Mouse (Mus musculus) small intestine, adult 2 months (tissue): ENCODE data around the gene Ccdc24. TPM values are rescaled to one million over a fixed set of nuclear protein-coding genes. Genes with fewer than 3 reads are reported as not detected.

Experiments
- H3K27ac ChIP-seq: fragments of 200-500 bp; 2 replicates; pipeline ENCODE4 v1.5.1; 2012; ENCODE audit warnings: low read depth, low read length, control low read depth, inconsistent platforms; ENCODE audit not compliant: insufficient read depth
- H3K27me3 ChIP-seq: fragments of 200-500 bp; 2 replicates; pipeline ENCODE4 v1.6.1; 2012; ENCODE audit warnings: mild to moderate bottlenecking, moderate library complexity, low read length, inconsistent platforms; ENCODE audit not compliant: control insufficient read depth, insufficient read depth
- H3K36me3 ChIP-seq: fragments of 200-500 bp; 2 replicates; pipeline ENCODE4 v1.6.1; 2012; ENCODE audit warnings: mild to moderate bottlenecking, low read length, control low read depth, inconsistent platforms; ENCODE audit not compliant: control insufficient read depth, insufficient read depth
- H3K4me1 ChIP-seq: fragments of 200-500 bp; 2 replicates; pipeline ENCODE4 v1.6.1; 2012; ENCODE audit warnings: low read length, inconsistent platforms, mixed read lengths; ENCODE audit not compliant: control insufficient read depth, insufficient read depth, insufficient read length
- H3K4me3 ChIP-seq: fragments of 200-500 bp; 2 replicates; pipeline ENCODE4 v1.5.1; 2012; ENCODE audit warnings: low read depth, mild to moderate bottlenecking, control low read depth, inconsistent platforms, low read length, moderate library complexity
- CTCF ChIP-seq: fragments of 200-500 bp; IDR thresholded peaks from 2 replicates; pipeline ENCODE4 v1.5.1; 2012; ENCODE audit warnings: low read depth, mild to moderate bottlenecking, control low read depth, inconsistent platforms, low read length, moderate library complexity, mixed read lengths; ENCODE audit not compliant: insufficient replicate concordance, insufficient read length; ENCODE audit errors: extremely low read depth
- POLR2A ChIP-seq: fragments of 200-500 bp; IDR thresholded peaks from 2 replicates; pipeline ENCODE4 v1.6.1; 2012; ENCODE audit warnings: low read depth, mild to moderate bottlenecking, control low read depth, inconsistent platforms, low read length, moderate library complexity
- WGBS: fragments of 180-500 bp; shearing (Covaris S2); methylation state at CpG from one replicate; pipeline ENCODE4 v1.1.7; 2018; 5-methylcytosine and 5-hydroxymethylcytosine counted together
- polyA plus RNA-seq: library from polyadenylated mRNA; depleted of rRNA; stranded (reverse); fragments of >200 nt; gene quantifications from 2 replicates; pipeline ENCODE4 v1.2.3, GENCODE M21; 2012

The Ccdc24 gene
- polyA plus RNA-seq, 1 experiment: 2.0 TPM

GRCm38 (mm10) chr4:117885994-117886393, 13.6 kb upstream of the Ccdc24 start:
- WGBS: 84% methylated on average over 9 of the region's 9 CpGs
- peaks cover 8% of the 10 kb centered on the region for H3K27me3 ChIP-seq
- no peak overlapping the region for H3K27ac ChIP-seq
- TF ChIP-seq POLR2A (no peak), CTCF (no peak)
- peaks cover 17% of the 10 kb centered on the region for H3K36me3 ChIP-seq
- peaks cover 6% of the 10 kb centered on the region for H3K4me1 ChIP-seq
- H3K4me3 ChIP-seq: peak overlapping the region; percentile 94

GRCm38 (mm10) chr4:117885093-117885492, 12.7 kb upstream of the Ccdc24 start:
- TF ChIP-seq CTCF (no peak), POLR2A (no peak)
- Histone ChIP-seq H3K27ac (no peak overlapping the region), H3K4me3 (no peak overlapping the region), H3K4me1 (peaks cover 4% of the 10 kb centered on the region; the same call in 1 of the 2 replicates), H3K27me3 (peaks cover 8% of the 10 kb centered on the region), H3K36me3 (peaks cover 17% of the 10 kb centered on the region)
- WGBS: 93% methylated on average over 10 of the region's 10 CpGs

DNA sequence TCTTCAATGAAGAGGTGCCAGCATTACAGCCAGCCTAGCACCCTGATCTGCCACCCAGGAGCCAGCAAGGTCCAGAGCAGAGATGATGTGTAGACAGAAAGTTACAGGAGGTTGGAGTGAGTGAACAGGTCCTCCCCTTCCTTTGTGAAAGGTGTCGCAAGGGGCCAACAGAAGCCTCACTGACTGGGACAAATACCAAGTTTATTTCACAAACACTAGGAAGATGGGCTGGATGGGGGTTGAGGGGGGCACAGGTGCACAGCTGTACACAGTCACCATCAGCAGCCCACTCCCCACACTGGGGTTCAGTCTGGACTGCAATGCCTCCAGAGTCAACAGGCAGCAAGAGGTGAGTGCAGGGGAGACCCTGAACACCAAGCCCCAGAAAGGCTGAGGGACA, 11.8 kb upstream of the Ccdc24 start:
- no peak overlapping the region for H3K27ac ChIP-seq
- peaks cover 17% of the 10 kb centered on the region for H3K36me3 ChIP-seq
- peaks cover 4% of the 10 kb centered on the region; the same call in 1 of the 2 replicates for H3K4me1 ChIP-seq
- H3K27me3 ChIP-seq: peaks cover 8% of the 10 kb centered on the region
- H3K4me3 ChIP-seq: no peak overlapping the region
- TF ChIP-seq CTCF (no peak), POLR2A (no peak)
- 76% methylated on average over 1 of the region's 1 CpGs for WGBS

DNA sequence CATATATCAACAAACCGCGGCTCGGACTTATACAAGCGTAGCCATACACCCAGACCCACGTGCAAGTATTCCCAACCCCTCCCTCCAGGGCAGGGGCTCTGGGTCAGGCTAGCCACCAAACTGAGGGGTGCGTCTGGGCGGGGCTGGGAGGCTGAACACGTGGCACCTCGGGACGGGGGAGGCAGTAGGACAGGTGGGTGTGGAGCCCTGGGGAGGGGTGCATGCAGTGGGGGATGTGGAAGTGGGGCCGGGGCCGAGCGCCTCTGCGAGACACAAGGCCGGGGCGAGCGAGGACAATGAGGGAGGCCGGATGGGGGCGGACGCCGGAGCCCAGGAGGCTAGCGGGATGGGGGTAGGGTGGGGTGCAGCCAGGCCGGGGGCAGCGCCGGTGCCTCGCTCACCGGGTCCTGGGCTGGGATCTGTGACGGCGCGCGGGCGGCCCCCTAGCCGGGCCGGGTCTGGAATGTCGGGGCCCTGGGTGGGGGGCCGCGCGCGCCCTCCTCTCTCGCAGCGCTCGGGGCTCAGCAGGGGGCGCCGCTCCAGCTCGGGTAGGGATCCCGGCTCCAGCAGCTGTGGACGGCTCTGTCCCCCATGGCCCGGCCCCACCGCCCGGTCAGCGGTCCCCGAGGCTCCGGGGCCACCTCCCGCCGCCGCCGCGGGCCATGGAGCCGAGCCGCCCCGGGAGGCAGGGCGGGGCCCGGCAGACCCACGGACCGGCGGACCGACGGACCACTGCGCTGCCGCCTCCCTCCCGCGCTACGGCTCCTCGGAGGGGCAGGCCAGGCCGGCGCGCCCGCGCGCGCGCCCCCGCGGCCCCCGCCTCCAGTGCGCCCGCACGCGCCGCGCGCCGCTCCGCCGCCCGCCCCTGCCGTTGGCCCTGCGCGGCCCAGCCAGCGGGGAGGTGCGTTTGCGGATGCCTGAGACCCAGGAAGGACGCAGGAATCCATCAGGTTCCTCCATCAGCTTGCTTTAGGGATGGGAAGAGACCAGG, 10.6 kb upstream of the Ccdc24 start, which contains the start of gene B4galt2:
TSS of gene B4galt2 (minus strand) at position 787 of the 991 bp plus-strand sequence.
- H3K4me3 ChIP-seq: peak within 1 kb of the TSS; percentile 59
- peaks cover 17% of the 10 kb centered on the region for H3K36me3 ChIP-seq
- peaks cover 4% of the 10 kb centered on the region; the same call in 1 of the 2 replicates for H3K4me1 ChIP-seq
- H3K27me3 ChIP-seq: peaks cover 8% of the 10 kb centered on the region
- WGBS: 2% methylated on average over 99 of the region's 103 CpGs
- no peak for TF ChIP-seq POLR2A
- TF ChIP-seq CTCF: no peak
- H3K27ac ChIP-seq: no peak within 1 kb of the TSS

- Histone ChIP-seq H3K27ac (no peak overlapping the region), H3K36me3 (no peaks in the 10 kb centered on the region), H3K27me3 (peaks cover 8% of the 10 kb centered on the region), H3K4me1 (no peaks in the 10 kb centered on the region), H3K4me3 (no peak overlapping the region)
- WGBS: 81% methylated on average over 5 of the region's 5 CpGs
- TF ChIP-seq POLR2A (no peak), CTCF (no peak)
These were observed 6.3 kb upstream of the Ccdc24 start for GRCm38 (mm10) chr4:117878703-117879102.

GRCm38 (mm10) chr4:117878301-117878700, 5.9 kb upstream of the Ccdc24 start:
- Histone ChIP-seq H3K27me3 (peaks cover 8% of the 10 kb centered on the region), H3K4me1 (no peaks in the 10 kb centered on the region), H3K27ac (no peak overlapping the region), H3K36me3 (no peaks in the 10 kb centered on the region), H3K4me3 (no peak overlapping the region)
- TF ChIP-seq POLR2A (no peak), CTCF (no peak)
- 30% methylated on average over 10 of the region's 10 CpGs for WGBS

- TF ChIP-seq CTCF: no peak
- TF ChIP-seq POLR2A: no peak
These were observed 1.3 kb upstream of the Ccdc24 start for GRCm38 (mm10) chr4:117873615-117874014.

More at GRCm38 (mm10) chr4:117873615-117874014, 1.3 kb upstream of the Ccdc24 start:
- no peaks in the 10 kb centered on the region for H3K27me3 ChIP-seq
- H3K4me1 ChIP-seq: peaks cover 3% of the 10 kb centered on the region
- no peak overlapping the region for H3K27ac ChIP-seq
- 92% methylated on average over 9 of the region's 9 CpGs for WGBS
- no peak overlapping the region for H3K4me3 ChIP-seq
- H3K36me3 ChIP-seq: no peaks in the 10 kb centered on the region
